Mouse (Mus musculus) ES-E14 (cell line): ENCODE results near the gene Smim1. TPM values are rescaled to one million over a fixed set of nuclear protein-coding genes. Genes with fewer than 3 reads are reported as not detected.

Experiments used
- DNase-seq: peaks from one replicate; pipeline ENCODE4 v3.0.0-alpha.2; 2013; ENCODE audit warnings: low read depth, low spot score
- H3K27ac ChIP-seq: 2 replicates; pipeline ENCODE4 v1.5.1; 2012; ENCODE audit warnings: low read depth, mild to moderate bottlenecking, low read length, moderate library complexity, mixed read lengths; ENCODE audit not compliant: poor library complexity, insufficient read depth, severe bottlenecking
- H3K36me3 ChIP-seq: 2 replicates; pipeline ENCODE4 v1.6.1; 2012; ENCODE audit warnings: mild to moderate bottlenecking, low read length, moderate library complexity, mixed read lengths; ENCODE audit not compliant: control insufficient read depth, poor library complexity, insufficient read depth, severe bottlenecking
- H3K4me1 ChIP-seq, 2 experiments: fragments of 150-350 bp in 1 of 2; sonication (generic) in 1 of 2; 2 replicates each; pipeline ENCODE4 v1.6.1; 2012; ENCODE audit warnings: low read length in 2 of 2, mild to moderate bottlenecking in 1 of 2, mixed read lengths in 1 of 2; ENCODE audit not compliant: control insufficient read depth in 2 of 2, insufficient read depth in 2 of 2, poor library complexity in 1 of 2
- H3K4me3 ChIP-seq, 2 experiments: fragments of 150-350 bp in 1 of 2; sonication (generic) in 1 of 2; 2 replicates each; pipeline ENCODE4 v1.5.1; 2012; ENCODE audit warnings: low read length in 2 of 2, low read depth in 1 of 2, mild to moderate bottlenecking in 1 of 2, mixed read lengths in 1 of 2; ENCODE audit not compliant: insufficient read depth in 1 of 2, poor library complexity in 1 of 2, severe bottlenecking in 1 of 2
- H3K9ac ChIP-seq: 2 replicates; pipeline ENCODE4 v1.6.1; 2012; ENCODE audit warnings: low read depth, mild to moderate bottlenecking, low read length, mixed read lengths; ENCODE audit not compliant: poor library complexity, insufficient read depth, severe bottlenecking
- H3K9me3 ChIP-seq: fragments of 150-350 bp; sonication (generic); 2 replicates; pipeline ENCODE4 v1.6.1; 2012; ENCODE audit warnings: low read depth, mild to moderate bottlenecking, low read length; ENCODE audit not compliant: control insufficient read depth, insufficient read depth
- CHD2 ChIP-seq: IDR thresholded peaks from 2 replicates; pipeline ENCODE4 v1.6.1; 2014; ENCODE audit warnings: mild to moderate bottlenecking, low read depth, low read length, inconsistent platforms
- HCFC1 ChIP-seq: IDR thresholded peaks from 2 replicates; pipeline ENCODE4 v1.6.1; 2012; ENCODE audit warnings: low read length, inconsistent platforms, borderline replicate concordance; ENCODE audit not compliant: insufficient read depth
- MAFK ChIP-seq: IDR thresholded peaks from 2 replicates; pipeline ENCODE4 v1.6.1; 2014; ENCODE audit warnings: mild to moderate bottlenecking, low read depth, low read length, inconsistent platforms; ENCODE audit not compliant: insufficient read depth
- ZC3H11A ChIP-seq: IDR thresholded peaks from 2 replicates; pipeline ENCODE4 v1.6.1; 2012; ENCODE audit warnings: low read depth, mild to moderate bottlenecking, inconsistent platforms, low read length, borderline replicate concordance
- ZNF384 ChIP-seq: IDR thresholded peaks from 2 replicates; pipeline ENCODE4 v1.6.1; 2012; ENCODE audit warnings: low read depth, low read length, inconsistent platforms
- in situ Hi-C, 2 experiments: fragments of 600-800 bp; cut with MboI; formaldehyde crosslinking; loops; one replicate each; pipeline ENCODE4 v1.15.1; 2025; ENCODE audit warnings: low sequenced_read_pairs in 2 of 2, inconsistent platforms in 1 of 2; ENCODE audit not compliant: unreplicated experiment in 2 of 2
- total RNA-seq: library from RNA; depleted of rRNA; stranded (reverse); fragments of 300-350 nt; gene quantifications from 2 replicates; pipeline ENCODE4 v1.2.3, GENCODE M21; 2012

Smim1 gene
- total RNA-seq, 1 experiment: 2.9 TPM

DNA sequence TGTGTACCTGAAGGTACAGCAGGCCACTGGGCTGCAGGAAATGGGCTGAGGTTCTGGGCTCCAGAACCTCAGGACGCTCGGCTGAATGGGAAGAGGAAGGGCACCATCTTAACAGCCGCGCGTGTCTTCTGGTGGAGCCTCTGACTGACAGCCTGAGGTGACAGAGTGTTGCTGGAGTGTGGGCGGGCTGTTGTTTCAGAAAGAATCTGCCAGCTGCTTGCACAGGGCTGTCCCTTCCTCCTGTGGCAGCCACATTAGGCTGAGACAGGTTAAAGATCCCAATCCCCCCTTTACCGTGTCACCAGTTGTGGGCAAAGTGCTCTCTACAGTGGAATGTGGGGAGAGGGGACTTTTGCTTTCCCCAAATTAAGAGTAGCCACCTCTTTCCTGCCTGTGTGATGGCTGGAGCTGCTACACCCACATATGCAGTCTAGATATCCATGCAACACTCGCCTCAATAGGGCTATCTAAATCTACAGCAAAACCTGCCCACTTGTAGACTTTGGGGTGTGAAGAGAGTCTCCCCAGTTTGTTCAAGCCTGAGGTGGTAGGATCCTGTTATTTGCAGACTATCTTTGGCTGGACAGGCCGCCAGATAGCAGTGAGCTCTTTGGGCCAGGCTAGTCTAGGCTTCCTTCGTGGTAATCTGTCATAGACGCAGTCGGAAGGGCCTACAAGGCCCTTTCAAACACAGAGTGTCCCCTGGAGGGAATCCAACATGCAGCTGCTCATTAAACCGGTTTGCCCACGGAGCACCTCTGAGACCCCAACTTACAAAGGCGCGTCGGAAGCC, 1.1 kb downstream of the Smim1 start:
- TF ChIP-seq ZC3H11A (no peak), ZNF384 (no peak), HCFC1 (no peak), MAFK (no peak), CHD2 (no peak)
- H3K9me3 ChIP-seq: no peaks in the 10 kb centered on the region
- H3K27ac ChIP-seq: no peak overlapping the region
- peaks cover 0 to 4% of the 10 kb centered on the region in 2 experiments; a peak in 1 of 4 replicates for H3K4me1 ChIP-seq
- H3K9ac ChIP-seq: no peak overlapping the region
- no peak for DNase-seq
- H3K4me3 ChIP-seq: no peak overlapping the region
- H3K36me3 ChIP-seq: peaks cover 19% of the 10 kb centered on the region
- in situ Hi-C loops: no loop called here

DNA sequence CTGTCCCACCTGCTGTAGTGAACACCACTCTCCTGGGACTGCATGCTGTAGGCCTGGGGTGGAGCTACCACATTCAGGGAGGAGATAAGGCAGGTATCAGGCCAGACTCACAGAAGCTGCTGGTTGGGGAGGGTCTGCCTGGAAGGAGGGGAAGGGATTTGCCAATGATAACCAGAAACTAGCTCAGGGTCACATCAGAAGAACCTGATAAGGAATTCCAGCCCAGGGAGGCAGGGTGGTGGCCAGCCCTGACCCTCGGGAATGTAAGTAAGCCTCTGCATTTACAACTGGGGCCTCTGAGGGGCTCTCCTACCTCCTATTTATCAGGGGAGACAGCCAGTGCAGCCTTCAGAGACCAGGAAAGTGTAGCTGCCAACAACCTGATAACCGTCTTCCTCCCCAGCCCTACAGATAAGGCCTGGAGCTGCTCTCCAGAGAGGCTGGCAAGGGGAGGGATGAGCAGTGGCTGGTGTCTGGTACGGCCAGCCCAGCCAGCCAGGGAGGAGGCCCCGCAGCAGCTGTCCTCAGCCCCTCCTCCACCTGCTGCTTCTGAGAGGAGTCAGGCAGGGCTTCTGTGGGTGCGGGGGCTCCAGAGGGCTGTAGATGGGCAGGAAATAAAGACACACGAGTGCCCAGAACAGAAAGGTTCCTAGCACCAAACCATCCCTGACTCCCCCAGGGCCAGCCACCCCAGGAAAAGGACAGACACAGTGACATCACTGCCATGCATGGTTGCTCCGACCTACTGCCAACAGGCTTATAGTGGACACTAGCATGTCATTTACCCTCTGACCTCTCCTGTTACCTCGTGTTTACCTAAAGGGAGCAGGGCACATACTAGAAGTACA, 2.1 kb downstream of the Smim1 start:
- Histone ChIP-seq H3K9ac (no peak overlapping the region), H3K4me3 (no peak overlapping the region)

DNA sequence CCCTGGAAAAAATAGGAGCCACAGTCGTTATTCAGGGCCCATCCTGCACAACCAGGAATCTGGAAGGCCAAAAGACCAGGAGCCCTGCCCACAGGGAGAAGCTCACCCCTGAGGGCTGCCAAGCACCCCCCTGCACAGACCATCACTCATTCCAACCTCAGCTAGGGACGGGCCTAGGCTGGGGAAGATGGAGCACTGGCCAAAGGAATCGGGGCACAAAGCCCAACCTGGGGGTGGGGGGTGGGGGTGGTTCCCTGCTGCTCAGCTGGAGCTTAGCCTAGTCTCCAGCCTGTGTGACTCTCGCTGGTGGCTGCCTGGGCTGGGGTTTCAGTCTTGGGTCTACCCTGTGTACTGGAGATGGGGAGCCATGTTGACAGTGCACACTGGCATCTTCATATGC, 3.2 kb downstream of the Smim1 start:
- peaks cover 39% of the 10 kb centered on the region for H3K36me3 ChIP-seq
- no peak overlapping the region for H3K27ac ChIP-seq

More for the DNA sequence above, 2.1 kb downstream of the Smim1 start:
- in situ Hi-C loops: no loop called here
- no peaks in the 10 kb centered on the region for H3K9me3 ChIP-seq
- peaks cover 0 to 4% of the 10 kb centered on the region in 2 experiments; a peak in 1 of 4 replicates for H3K4me1 ChIP-seq
- TF ChIP-seq ZNF384: no peak
- TF ChIP-seq CHD2: no peak
- no peak for TF ChIP-seq MAFK
- TF ChIP-seq HCFC1: no peak
- TF ChIP-seq ZC3H11A: no peak
- DNase-seq: no peak
- H3K36me3 ChIP-seq: peaks cover 28% of the 10 kb centered on the region
- no peak overlapping the region for H3K27ac ChIP-seq

DNA sequence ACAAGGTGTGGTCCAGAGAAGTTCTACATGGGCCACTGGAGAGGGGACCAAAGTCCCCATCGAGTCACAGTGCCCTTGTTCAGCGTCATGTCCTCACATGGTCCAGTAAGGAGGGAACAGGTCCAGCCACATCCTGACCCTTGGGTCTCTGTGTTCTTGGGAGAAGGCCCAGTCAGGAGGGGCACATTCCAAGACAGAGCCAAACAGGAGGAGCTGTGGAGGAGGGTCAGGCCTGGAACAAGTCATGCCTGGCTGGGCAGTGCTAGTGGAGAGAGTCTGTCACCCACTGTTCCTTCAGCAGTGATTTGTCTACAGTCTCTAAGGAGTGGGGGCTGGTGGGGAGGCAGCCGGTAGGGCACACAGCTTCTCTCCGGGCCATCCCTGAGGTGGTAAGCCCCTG, 3.6 kb downstream of the Smim1 start:
- Histone ChIP-seq H3K36me3 (peaks cover 41% of the 10 kb centered on the region), H3K27ac (no peak overlapping the region), H3K9ac (no peak overlapping the region), H3K9me3 (no peaks in the 10 kb centered on the region), H3K4me1 (peaks cover 0 to 4% of the 10 kb centered on the region in 2 experiments; a peak in 1 of 4 replicates), H3K4me3 (no peak overlapping the region)
- TF ChIP-seq ZNF384 (no peak), CHD2 (no peak), HCFC1 (no peak), MAFK (no peak), ZC3H11A (no peak)
- no peak for DNase-seq
- in situ Hi-C loops: no loop called here

More for the DNA sequence above, 3.2 kb downstream of the Smim1 start:
- Histone ChIP-seq H3K4me1 (peaks cover 0 to 4% of the 10 kb centered on the region in 2 experiments; a peak in 1 of 4 replicates), H3K9me3 (no peaks in the 10 kb centered on the region), H3K9ac (no peak overlapping the region), H3K4me3 (no peak overlapping the region)
- TF ChIP-seq ZNF384 (no peak), MAFK (no peak)
- in situ Hi-C loops: no loop called here
- no peak for DNase-seq
